Mouse (Mus musculus): ENCODE data around the gene D430042O09Rik. TPM values are rescaled to one million over a fixed set of nuclear protein-coding genes. Genes with fewer than 3 reads are reported as not detected.

Gene D430042O09Rik
- polyA plus RNA-seq, 1 experiment from 2014 or later = 6.4 TPM

DNA sequence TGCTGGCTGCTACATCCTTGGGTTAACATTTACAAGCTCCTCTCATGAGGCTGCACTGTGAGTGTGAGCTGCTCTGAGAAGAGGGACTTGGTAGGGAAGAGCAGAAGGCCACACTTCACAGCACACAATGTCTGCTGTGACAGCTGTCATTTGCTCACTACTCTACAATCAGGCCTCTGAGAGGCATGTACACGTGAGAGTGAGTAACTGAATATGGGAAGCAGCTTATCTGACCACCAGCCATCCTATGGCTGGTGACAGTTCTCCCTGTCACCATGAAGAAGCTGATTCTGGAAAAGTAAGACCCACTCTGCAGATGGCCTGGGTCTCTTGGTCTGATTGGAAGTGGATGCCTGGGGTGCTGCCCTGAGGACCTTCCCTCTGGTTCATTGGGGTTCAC lies 125.1 kb downstream of the D430042O09Rik start:
- 58% methylated on average over 1 of the region's 1 CpGs for WGBS
- Histone ChIP-seq H3K4me1 (ENCODE audit: control insufficient read depth, insufficient read depth, low read length) (peaks cover 14% of the 10 kb centered on the region), H3K9ac (ENCODE audit: low read depth, low read length) (no peak overlapping the region), H3K27me3 (ENCODE audit: control insufficient read depth, insufficient read depth, low read depth, low read length) (no peaks in the 10 kb centered on the region), H3K9me3 (replicated peaks; ENCODE audit: control insufficient read depth, low read length, poor library complexity, severe bottlenecking) (no peaks in the 10 kb centered on the region), H3K27ac (ENCODE audit: low read length) (no peak overlapping the region), H3K4me2 (ENCODE audit: low read length) (no peak overlapping the region), H3K4me3 (ENCODE audit: low read depth, low read length) (no peak overlapping the region), H3K36me3 (ENCODE audit: control insufficient read depth, insufficient read depth, low read length) (no peaks in the 10 kb centered on the region)
- ATAC-seq = no peak

DNA sequence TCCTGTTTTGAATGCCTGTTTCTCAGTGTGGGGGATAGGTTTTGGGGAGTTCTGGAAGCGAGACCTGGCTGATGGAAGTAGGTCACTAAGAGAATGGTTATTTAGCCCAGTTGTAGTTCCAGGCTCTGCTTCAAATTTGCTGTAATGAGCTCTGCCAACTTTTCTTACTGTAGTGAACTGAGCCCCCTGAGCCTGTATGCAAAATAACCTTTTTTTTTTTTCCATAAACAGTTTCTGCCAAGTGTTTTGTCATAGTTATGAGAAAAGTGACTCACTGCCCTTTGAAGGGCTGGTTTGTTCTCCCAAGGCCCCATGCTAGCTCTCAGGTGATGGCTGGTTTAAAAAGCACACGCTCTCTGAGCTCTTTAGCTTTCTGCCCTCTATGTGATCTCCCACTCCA lies 125.8 kb downstream of the D430042O09Rik start:
- WGBS = 93% methylated on average over 2 of the region's 2 CpGs
- H3K4me2 ChIP-seq (ENCODE audit: low read length) = no peak overlapping the region
- no peak overlapping the region for H3K9ac ChIP-seq (ENCODE audit: low read depth, low read length)
- H3K27ac ChIP-seq (ENCODE audit: low read length) = no peak overlapping the region
- H3K4me1 ChIP-seq (ENCODE audit: control insufficient read depth, insufficient read depth, low read length) = peaks cover 21% of the 10 kb centered on the region
- H3K9me3 ChIP-seq (replicated peaks; ENCODE audit: control insufficient read depth, low read length, poor library complexity, severe bottlenecking) = no peaks in the 10 kb centered on the region
- H3K27me3 ChIP-seq (ENCODE audit: control insufficient read depth, insufficient read depth, low read depth, low read length) = no peaks in the 10 kb centered on the region
- ATAC-seq = no peak
- H3K4me3 ChIP-seq (ENCODE audit: low read depth, low read length) = no peak overlapping the region
- H3K36me3 ChIP-seq (ENCODE audit: control insufficient read depth, insufficient read depth, low read length) = no peaks in the 10 kb centered on the region

DNA sequence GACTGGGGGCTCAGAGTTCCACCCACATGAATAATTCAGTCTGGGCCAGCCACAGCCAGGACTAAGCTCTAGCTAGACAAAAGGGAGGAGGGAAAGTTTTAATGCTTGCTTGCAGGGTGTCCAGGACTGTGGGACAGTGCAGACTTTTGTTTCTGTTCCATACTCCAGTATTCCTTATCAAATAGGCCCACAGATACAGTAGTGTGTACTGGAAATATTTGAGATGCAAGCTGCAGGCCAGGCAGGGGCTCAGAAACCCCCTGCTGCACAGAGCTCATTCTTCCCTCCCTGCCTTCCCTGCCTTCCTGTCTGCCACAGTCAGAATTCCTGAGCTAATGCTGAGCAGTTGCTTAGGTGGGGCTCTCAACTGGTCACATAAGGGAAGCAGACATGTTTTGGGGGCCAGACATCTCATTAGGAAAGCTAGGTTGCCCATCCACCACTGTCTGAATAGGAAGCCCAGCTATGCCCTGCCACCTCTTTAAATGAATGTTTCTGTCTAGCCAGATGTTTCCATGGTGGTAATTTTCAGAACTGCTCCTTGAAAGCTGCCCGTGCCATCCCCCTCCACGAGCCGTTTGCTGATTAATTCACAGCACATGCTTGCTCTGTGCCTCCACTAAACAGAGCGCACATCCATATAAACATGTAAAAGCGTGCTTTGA lies 130.5 kb downstream of the D430042O09Rik start:
- Histone ChIP-seq H3K36me3 (ENCODE audit: control insufficient read depth, insufficient read depth, low read length) (no peaks in the 10 kb centered on the region), H3K4me1 (ENCODE audit: control insufficient read depth, insufficient read depth, low read length) (peaks cover 14% of the 10 kb centered on the region), H3K27me3 (ENCODE audit: control insufficient read depth, insufficient read depth, low read depth, low read length) (no peaks in the 10 kb centered on the region), H3K9ac (ENCODE audit: low read depth, low read length) (no peak overlapping the region), H3K4me2 (ENCODE audit: low read length) (no peak overlapping the region), H3K4me3 (ENCODE audit: low read depth, low read length) (no peak overlapping the region), H3K27ac (ENCODE audit: low read length) (peak overlapping the region; percentile 56), H3K9me3 (replicated peaks; ENCODE audit: control insufficient read depth, low read length, poor library complexity, severe bottlenecking) (no peaks in the 10 kb centered on the region)
- peak; percentile 80 for ATAC-seq
- WGBS = 7% methylated on average over 5 of the region's 5 CpGs

DNA sequence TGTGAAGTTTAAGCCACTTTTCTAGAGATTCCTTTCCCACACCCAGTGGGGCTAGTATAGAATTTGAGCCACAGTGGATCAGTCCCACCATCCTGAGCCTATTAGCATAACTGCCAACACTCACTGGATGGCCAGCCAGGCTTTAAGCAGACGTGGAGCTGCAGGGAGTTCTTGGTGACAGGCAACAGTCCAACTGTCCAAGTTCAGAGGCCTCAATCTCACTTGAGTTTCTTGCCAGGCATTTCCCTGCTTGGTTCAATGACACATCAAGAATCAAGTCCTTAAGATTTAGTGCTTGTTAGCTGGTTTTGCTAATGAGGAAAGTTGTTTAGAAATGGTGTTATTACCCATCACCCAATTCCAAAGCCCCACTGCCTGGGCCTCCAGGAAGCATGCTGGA lies 137.9 kb downstream of the D430042O09Rik start:
- Histone ChIP-seq H3K9ac (ENCODE audit: low read depth, low read length) (no peak overlapping the region), H3K27me3 (ENCODE audit: control insufficient read depth, insufficient read depth, low read depth, low read length) (no peaks in the 10 kb centered on the region), H3K4me3 (ENCODE audit: low read depth, low read length) (no peak overlapping the region), H3K36me3 (ENCODE audit: control insufficient read depth, insufficient read depth, low read length) (no peaks in the 10 kb centered on the region), H3K4me1 (ENCODE audit: control insufficient read depth, insufficient read depth, low read length) (no peaks in the 10 kb centered on the region), H3K9me3 (replicated peaks; ENCODE audit: control insufficient read depth, low read length, poor library complexity, severe bottlenecking) (no peaks in the 10 kb centered on the region), H3K4me2 (ENCODE audit: low read length) (no peak overlapping the region), H3K27ac (ENCODE audit: low read length) (no peak overlapping the region)
- no peak for ATAC-seq
- WGBS = 36% methylated on average over 1 of the region's 1 CpGs

DNA sequence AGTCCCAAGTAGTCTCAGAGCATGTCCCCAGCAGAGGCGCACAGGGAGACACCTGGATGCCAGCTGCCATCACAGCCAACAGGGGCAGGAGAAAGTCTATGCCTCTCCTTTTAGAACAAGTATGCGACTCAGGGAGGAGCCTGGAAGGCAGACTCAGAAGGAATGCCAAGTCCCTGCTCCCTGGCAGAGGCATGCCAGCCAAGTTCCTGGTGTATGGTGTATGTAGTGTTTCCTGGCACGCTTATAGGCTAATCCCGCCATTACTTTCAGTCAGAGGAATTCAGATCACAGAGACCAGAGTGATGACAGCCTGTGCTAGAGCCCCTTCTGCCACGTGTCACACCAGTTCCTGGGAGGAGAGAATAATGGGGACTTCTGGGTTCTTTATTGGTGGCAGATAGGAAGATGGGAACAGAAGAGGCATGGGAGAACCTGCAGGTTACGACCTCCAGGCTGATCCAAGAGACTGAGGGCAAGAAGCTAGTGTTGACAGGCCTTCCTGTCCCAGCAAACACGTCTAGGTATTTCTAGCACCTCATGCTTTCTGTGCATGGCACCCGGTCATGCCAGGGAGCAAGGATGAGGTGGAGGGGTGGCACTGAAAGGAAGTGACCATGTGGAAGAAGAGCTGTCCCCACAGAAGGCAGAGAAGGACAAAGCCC lies 139.3 kb downstream of the D430042O09Rik start:
- no peak for ATAC-seq
- Histone ChIP-seq H3K27me3 (ENCODE audit: control insufficient read depth, insufficient read depth, low read depth, low read length) (no peaks in the 10 kb centered on the region), H3K4me1 (ENCODE audit: control insufficient read depth, insufficient read depth, low read length) (no peaks in the 10 kb centered on the region), H3K9me3 (replicated peaks; ENCODE audit: control insufficient read depth, low read length, poor library complexity, severe bottlenecking) (no peaks in the 10 kb centered on the region), H3K4me3 (ENCODE audit: low read depth, low read length) (no peak overlapping the region), H3K36me3 (ENCODE audit: control insufficient read depth, insufficient read depth, low read length) (peaks cover 4% of the 10 kb centered on the region; the same call in 1 of the 2 replicates), H3K9ac (ENCODE audit: low read depth, low read length) (no peak overlapping the region), H3K4me2 (ENCODE audit: low read length) (no peak overlapping the region), H3K27ac (ENCODE audit: low read length) (no peak overlapping the region)
- WGBS = 77% methylated on average over 8 of the region's 8 CpGs

DNA sequence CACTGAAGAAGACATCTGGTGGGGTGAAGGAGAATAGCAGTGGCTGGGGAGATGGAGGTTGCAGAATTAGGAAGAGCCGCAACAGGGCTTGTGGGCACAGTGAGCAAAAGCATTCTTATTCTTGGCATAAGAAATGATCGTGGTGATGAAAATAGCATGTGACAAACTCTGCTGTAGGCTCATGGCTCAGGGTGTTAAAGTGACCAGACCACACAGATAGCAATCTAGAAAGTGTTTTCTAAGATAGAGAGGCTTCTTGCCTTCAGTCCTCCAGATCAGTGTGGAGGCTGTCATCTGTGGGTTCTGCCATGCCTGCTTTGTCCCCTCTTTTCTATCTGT lies 139.8 kb downstream of the D430042O09Rik start:
- no peak overlapping the region for H3K4me2 ChIP-seq (ENCODE audit: low read length)

DNA sequence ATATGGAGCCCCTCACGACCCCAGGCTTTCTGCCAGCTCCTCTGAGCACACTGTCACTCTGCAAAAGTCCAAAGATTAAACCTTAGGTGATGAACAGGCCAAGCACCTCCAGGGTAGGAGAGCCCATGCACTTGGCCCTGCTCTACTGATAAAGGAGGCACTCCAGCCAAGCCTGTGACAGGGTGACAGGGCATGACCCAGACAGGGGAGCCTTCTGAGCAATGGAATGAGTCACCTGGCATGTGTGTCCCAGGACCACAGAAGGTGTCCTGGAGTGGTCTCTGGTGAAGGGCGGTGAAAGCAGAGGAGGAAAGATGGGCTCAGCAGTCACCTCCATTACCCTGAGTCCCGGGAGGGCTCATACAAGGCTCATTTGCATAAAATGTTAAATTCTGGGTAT lies 151.9 kb downstream of the D430042O09Rik start:
- Histone ChIP-seq H3K4me1 (ENCODE audit: control insufficient read depth, insufficient read depth, low read length) (no peaks in the 10 kb centered on the region), H3K4me2 (ENCODE audit: low read length) (no peak overlapping the region), H3K27ac (ENCODE audit: low read length) (no peak overlapping the region), H3K4me3 (ENCODE audit: low read depth, low read length) (no peak overlapping the region), H3K9me3 (replicated peaks; ENCODE audit: control insufficient read depth, low read length, poor library complexity, severe bottlenecking) (no peaks in the 10 kb centered on the region), H3K9ac (ENCODE audit: low read depth, low read length) (no peak overlapping the region), H3K27me3 (ENCODE audit: control insufficient read depth, insufficient read depth, low read depth, low read length) (no peaks in the 10 kb centered on the region), H3K36me3 (ENCODE audit: control insufficient read depth, insufficient read depth, low read length) (0 out of 2 replicates have a peak, but pooled peaks cover 2% of the 10 kb centered on the region)
- no peak for ATAC-seq
- 81% methylated on average over 3 of the region's 3 CpGs for WGBS

More for the DNA sequence above, 139.8 kb downstream of the D430042O09Rik start:
- 98% methylated on average over 2 of the region's 2 CpGs for WGBS
- Histone ChIP-seq H3K27ac (ENCODE audit: low read length) (no peak overlapping the region), H3K36me3 (ENCODE audit: control insufficient read depth, insufficient read depth, low read length) (peaks cover 4% of the 10 kb centered on the region; the same call in 1 of the 2 replicates), H3K9ac (ENCODE audit: low read depth, low read length) (no peak overlapping the region), H3K4me3 (ENCODE audit: low read depth, low read length) (no peak overlapping the region), H3K4me1 (ENCODE audit: control insufficient read depth, insufficient read depth, low read length) (no peaks in the 10 kb centered on the region), H3K9me3 (replicated peaks; ENCODE audit: control insufficient read depth, low read length, poor library complexity, severe bottlenecking) (no peaks in the 10 kb centered on the region), H3K27me3 (ENCODE audit: control insufficient read depth, insufficient read depth, low read depth, low read length) (no peaks in the 10 kb centered on the region)
- no peak for ATAC-seq

DNA sequence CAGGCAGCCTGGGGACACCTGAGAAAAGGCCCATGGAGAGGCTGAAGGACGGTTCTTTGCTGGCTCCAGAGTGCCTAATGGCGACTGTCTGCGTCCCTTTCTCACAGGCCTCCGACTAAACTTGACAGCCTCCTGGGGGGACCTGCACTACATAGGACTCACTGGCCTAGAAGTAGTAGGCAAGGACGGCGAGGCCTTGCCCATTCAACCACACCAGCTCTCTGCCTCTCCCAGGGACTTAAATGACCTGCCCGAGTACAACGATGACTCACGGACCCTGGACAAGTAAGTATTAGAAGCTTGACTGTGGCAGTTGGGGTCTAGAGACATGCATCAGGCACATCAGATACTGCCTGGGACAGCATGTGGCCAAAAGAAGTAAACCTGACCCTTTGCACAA lies 152.7 kb downstream of the D430042O09Rik start:
- H3K4me2 ChIP-seq (ENCODE audit: low read length) = no peak overlapping the region
- H3K9ac ChIP-seq (ENCODE audit: low read depth, low read length) = no peak overlapping the region
- H3K4me1 ChIP-seq (ENCODE audit: control insufficient read depth, insufficient read depth, low read length) = no peaks in the 10 kb centered on the region
- WGBS = 93% methylated on average over 9 of the region's 9 CpGs
- no peaks in the 10 kb centered on the region for H3K9me3 ChIP-seq (replicated peaks; ENCODE audit: control insufficient read depth, low read length, poor library complexity, severe bottlenecking)
- H3K4me3 ChIP-seq (ENCODE audit: low read depth, low read length) = no peak overlapping the region
- no peak for ATAC-seq
- H3K27ac ChIP-seq (ENCODE audit: low read length) = no peak overlapping the region
- peaks cover 2% of the 10 kb centered on the region; the same call in 1 of the 2 replicates for H3K36me3 ChIP-seq (ENCODE audit: control insufficient read depth, insufficient read depth, low read length)
- H3K27me3 ChIP-seq (ENCODE audit: control insufficient read depth, insufficient read depth, low read depth, low read length) = no peaks in the 10 kb centered on the region

DNA sequence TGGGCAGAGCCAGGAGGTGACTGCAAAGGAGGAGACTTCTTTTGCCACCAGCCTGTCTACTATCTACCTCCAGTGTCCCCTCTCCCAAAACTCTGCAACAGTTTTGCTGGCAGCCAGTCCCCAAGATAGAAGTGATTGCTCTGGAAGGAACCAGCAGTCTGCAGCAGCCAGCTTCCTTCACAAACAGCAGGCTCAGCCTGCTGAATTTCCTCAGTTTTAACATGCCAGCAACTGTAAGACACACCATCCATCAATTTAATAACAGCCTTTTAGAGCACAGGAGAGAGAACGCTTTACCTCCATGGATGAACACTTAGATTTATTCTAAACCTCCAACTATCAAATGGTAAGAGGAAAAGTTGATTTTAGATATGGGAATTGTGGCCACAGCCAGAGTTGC lies 156.3 kb downstream of the D430042O09Rik start:
- H3K4me2 ChIP-seq (ENCODE audit: low read length) = no peak overlapping the region
- no peak overlapping the region for H3K27ac ChIP-seq (ENCODE audit: low read length)
- H3K27me3 ChIP-seq (ENCODE audit: control insufficient read depth, insufficient read depth, low read depth, low read length) = no peaks in the 10 kb centered on the region
- peaks cover 2% of the 10 kb centered on the region; the same call in 1 of the 2 replicates for H3K36me3 ChIP-seq (ENCODE audit: control insufficient read depth, insufficient read depth, low read length)
- no peak overlapping the region for H3K9ac ChIP-seq (ENCODE audit: low read depth, low read length)
- no peak overlapping the region for H3K4me3 ChIP-seq (ENCODE audit: low read depth, low read length)
- ATAC-seq = no peak
- WGBS = 80% methylated on average over 1 of the region's 1 CpGs
- H3K9me3 ChIP-seq (replicated peaks; ENCODE audit: control insufficient read depth, low read length, poor library complexity, severe bottlenecking) = no peaks in the 10 kb centered on the region
- no peaks in the 10 kb centered on the region for H3K4me1 ChIP-seq (ENCODE audit: control insufficient read depth, insufficient read depth, low read length)

Measured in midbrain, embryonic 16.5 days (tissue).